Mouse (Mus musculus): Measurements from ENCODE around the gene BC028528.
"Not testable (repeated sequence)": the region's sequence is repeated elsewhere in the genome, so short reads cannot be mapped to it uniquely, and the experiment has no call there.

Gene BC028528

DNA sequence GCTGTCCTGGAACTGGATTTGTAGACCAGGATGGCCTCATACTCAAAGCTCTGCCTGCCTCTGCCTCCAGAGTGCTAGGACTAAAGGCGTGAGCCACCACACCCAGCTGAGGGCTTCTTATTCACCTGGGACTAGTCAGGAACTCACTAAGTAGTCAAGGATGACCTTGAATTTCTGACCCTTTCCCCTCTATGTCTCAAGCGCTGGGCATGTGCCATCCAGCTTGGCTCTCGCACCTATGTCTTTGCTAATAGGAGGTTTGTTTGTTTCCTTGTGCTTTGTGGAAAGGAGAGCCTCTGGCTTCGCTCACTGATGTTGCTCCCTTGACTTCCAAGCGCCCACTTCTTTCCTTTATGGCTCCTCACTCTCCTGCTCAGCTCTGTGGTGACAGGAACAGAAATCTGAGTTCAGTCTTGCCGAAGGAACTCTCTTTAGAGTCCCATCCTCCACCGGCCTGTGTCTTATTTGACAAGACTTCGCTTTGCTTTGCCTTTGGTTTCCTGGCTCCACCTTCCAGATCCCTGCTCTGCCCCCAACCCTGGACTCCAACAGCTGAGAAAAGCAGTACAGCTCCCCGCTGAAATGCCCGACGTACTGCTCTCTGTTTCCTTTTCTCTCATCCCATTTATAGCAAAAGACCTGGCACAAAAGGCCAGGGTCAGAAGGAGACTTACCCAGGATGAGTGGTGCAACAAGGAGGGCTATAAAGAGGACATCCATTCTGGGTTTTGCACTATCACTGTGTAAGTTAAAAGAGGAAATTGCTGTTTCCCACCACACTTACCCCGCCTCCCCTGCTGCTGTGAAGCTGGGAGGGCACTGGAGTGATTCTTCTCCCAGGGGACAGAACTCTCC lies at the start of gene BC028528:
Gene BC028528 (minus strand): TSS at position 795 of the 855 bp plus-strand sequence.
- DNase-seq, result peak; percentile 69

DNA sequence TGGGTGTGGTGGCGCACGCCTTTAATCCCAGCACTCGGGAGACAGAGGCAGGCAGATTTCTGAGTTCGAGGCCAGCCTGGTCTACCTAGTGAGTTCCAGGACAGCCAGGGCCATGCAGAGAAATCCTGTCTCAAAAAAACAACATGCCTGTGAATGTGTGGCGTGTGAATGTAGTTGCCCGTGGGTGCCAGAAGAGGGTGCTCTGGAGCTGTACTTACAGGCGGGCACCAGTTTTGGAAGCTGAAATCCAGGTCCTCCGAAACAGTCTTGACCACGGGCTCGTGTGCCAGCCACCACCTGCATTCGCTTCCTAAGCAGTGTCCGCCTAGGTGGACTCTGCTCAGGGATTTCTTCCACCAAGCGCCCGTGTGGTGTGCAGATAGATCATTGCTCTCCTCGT lies 47.0 kb upstream of the BC028528 start:
- DNase-seq, result no peak

DNA sequence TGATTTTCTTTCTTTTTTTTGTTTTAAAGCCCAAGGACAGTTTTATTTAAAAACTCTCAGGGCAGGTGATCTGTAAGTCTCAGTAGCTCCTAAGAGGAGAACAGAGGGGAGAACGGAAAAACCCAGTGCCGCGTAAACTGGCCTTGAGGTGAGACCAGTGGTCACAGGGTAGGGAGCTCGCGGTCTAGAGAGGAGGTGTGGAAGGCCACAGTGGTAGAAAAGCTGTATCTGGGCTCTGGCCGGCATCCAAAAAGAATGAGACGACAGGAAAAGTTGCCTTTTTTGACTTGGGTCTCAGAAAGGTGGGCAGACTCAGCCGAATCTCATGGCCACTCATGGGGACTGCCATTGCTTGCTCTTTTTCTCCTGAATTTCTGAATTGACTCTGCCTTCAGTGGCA lies 46.4 kb upstream of the BC028528 start:
- no peak for DNase-seq

DNA sequence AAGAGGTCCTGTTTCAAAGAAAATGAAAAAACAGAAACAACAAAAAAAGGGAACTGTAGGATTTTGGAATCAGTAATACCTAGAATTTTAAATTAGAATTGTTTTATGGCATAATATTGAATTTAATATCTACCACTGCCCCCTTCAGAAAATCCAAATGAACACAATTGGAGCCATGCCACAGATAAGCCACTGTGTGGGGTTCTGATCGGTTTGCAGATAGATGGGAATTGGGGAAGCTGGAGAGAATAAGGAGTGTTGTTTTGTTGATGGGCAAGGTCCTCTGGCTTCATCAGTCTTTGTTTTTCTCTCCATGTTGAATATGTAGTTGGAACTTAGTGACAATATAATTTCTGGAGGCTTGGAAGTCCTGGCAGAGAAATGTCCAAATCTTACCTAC lies 42.6 kb upstream of the BC028528 start:
- no peak for DNase-seq

DNA sequence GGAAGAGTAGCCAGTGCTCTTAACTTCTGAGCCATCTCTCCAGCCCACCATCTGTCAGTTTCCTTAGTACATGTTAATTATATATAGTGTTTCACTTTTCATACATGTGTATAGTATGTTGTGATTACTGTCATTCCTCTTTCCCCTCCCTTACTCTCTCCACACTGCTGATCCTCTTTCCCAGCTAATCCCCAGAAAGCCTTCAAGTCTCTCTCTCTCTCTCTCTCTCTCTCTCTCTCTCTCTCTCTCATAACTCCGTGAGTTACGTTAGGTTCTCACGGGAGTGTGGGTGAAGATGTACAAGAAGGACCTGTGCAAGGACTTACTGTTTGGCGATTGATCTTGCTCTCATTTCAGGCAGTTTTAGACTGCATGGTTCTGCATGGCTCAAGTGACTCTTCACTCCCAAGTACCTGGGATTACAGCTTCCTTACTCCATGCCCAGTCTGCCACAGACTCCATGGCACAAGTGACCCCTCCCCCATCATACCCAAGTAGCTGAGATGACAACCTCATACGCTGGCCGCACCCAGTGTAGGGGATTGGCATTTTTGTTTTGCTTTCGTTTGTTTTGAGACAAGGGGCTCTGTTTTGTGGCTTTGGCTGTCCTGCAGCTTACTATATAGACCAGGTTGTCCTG lies 41.4 kb upstream of the BC028528 start:
- no peak for DNase-seq

DNA sequence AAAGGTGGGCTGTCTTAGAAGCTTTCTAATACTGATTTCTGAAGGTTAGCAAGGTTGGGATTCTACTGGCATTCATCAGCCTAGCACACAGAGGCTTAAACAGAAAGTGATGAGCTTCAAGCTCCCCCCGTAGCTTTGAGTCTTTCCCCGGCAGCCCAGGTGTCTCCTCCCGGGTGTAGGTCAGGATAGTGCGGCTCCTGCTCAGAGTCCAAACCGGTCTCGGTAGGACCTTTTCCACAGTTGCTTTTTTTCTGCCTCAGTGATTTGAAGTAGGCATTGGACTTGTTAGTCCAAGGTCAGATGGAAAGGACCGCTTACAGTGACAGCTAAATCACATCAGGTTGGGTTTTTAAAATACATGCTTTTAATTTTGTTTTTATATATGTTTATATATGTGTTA lies 40.8 kb upstream of the BC028528 start:
- no peak for DNase-seq

DNA sequence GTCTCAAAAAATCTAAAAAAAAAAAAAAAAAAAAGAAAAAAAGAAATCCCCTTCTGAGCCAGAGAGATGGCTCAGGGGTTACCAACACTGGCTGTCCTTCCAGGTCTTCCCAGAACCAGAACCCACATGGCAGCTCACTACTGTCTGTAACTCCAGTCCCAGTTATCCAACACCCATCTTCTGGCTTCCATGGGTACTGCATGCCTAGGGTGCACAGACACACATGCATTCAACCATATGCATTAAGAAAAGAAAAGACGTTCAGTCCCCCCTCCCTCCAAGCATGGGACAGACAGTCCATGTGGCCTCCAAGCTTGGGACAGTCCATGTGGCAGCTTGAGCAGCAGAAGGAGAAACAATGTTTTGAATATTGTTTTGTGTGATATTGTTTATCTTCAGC lies 40.4 kb upstream of the BC028528 start:
- DNase-seq, result no peak

DNA sequence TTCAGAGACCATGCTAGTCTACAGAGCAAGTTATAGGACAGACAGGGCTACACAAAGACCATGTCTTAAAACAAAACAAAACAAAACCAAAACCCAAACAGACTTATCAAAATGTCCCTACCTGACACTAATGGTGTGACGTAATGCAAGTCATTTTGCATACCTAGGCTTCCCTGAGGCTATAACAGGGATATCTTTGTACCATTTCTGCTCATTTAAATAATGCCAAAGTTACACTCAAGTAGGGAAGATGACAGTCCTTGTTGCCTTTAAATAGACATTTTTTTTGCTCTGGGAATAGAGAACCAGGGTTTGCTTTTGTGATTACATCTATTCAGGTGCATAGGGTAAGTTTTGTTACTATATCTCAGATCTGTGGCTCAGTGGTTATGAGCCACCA lies 39.7 kb upstream of the BC028528 start:
- no peak for DNase-seq

DNA sequence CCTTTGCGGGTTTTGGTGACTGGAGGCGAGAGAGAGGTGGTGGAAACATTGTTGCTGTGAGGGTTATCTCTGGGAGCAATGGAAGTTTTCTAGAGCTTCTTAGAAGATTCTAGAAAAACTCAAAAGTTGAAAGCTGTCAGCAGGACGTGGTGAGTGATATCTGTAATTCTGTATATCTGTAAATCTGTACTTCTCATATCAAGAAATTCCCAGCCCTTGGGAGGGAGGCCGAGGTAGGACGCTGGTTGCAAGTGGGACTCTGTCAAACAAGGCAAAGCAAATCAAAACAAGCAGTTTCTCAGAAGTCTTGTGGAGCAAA lies 38.6 kb upstream of the BC028528 start:
- DNase-seq, result no peak

DNA sequence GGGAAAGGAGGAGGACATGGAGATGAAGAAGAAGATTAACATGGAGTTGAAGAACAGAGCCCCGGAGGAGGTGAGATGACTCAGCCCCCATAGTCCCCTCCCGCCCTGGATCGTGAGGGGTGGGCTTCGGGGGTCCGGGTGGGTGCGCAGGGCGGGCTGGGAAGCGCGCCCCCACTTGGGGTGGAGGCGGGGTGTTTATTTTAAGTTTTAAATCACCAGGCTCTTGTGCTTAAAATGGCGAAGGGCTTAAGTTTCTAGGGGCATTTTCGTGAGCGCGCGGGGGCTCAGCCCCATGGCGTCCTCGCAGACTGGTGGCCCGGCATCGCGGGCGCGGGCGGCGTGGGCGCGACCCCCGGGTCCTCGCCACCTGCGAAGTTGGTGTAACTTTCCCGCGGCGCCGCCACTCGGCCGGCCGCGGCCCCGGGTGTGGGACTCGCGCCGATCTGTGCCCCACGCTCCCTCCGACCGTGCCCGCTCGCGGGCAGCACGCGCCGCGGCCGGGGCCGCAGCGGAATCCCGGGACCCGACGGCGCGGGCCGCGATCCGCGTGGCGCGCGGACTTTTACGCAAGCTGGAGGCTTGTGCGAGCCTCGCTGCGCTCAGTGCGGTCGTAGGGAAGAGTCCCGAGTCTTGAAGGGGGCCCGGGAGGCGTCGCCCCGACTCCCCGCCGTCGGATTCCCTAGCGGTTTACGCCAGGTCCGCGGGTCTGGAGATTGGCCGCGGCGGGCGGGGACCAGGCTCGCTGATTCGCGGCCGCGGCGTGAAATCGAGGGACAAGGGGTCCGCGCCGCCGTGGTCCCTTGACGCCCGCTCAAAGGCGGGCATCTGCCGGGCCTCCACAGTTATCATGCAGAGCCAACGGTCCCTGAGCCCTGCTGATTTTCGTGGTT lies 38.0 kb upstream of the BC028528 start:
- peak; percentile 73 for DNase-seq

DNA sequence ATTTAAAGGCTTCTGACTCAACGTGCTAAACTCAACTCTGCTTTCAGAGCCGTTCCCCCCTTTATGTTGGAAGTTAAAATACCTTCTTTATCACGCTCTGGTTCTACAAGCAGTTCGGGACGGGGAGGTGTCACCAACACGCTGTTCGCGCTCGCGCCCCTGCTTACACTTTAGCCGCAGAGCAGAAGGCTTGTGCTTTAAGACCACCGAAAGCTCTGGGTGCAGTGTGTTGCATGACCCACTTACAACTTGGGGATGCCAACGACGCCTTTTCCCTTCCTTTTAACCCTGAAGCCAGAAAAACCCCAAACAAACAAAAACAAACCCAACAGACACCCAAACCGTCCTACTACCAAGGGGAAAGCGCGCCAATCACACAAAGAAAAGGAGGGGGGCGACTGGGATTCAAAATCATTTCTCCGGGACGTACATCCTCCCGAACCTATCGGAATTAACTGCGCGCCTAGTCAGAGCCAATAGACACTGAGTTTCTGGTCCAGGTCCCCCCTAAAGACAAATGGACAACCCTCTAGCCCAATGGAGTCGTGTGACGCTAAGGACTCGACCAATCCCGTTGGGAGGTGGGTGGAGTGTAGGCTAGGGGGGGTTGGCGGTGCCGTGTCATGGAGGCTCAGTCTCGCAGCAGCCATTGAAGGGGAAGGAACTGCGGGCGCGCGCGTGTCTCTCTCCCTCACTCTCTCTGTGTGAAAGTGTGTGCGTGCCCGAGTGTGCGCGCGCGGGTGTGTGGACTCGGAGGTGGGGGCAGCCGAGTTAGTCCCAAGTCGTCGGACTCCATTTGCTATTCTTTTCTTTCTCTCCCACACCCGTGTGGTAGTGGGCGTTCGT lies 37.1 kb upstream of the BC028528 start, which contains the start of gene Anp32e:
Gene Anp32e (plus strand): TSS at position 589 of the 846 bp plus-strand sequence.
- DNase-seq, result peak; percentile 97

DNA sequence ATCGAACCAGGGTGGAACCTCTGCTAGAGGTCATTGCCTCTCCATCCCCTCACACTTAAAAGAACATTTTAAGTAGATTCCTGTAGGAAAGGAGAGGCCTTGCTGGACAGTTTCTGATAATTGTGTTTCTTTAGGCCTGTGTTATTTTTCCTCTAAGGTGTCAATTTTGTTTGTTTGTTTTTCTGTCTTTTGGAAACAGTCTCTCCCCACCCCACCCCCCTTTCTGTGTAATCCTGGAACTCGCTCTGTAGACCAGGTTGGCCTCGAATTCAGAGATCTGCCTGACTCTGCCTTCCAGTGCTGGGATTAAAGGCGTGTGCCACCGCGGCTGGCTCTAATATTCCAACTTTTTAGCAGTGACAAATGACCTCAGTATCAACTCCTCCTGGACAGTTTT lies 36.5 kb upstream of the BC028528 start:
- no peak for DNase-seq

DNA sequence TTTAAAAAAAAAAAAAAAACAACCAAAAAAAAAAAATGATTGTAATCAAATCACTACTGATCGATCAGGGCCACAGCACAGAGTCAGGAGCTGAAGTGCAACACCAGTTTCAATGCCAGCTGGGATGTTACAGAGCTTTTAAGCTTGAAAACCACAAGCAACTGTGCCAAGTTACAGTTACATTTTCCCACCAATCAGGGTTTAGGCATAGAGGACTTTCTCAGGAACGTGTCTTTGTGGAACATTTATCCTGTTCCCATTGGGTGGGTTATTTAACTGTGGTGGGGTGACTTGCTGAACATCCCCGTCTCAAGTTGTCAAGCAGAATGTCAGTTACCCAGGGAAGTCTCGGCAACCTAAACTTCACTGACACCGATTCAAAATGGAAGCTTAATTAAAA lies 33.3 kb upstream of the BC028528 start:
- DNase-seq, result no peak

DNA sequence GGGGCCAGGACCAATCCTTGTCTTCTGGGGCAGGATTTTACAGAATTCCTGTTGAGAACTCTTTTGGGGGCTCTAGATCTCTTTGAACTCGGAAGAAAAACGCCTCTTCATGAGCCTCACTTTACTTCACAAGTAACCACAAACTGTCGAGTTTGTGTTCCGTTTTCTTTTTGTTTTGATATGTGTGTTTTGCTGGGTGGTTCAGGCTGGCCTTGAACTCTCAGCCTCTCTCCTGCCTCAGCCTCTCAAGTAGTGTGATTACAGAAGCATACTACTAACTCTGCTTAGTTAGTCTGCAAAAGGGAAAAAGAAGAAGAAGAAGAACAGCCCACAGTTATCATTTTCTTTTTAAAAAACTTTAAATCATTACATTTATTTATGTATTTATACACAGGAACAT lies 32.4 kb upstream of the BC028528 start:
- no peak for DNase-seq

DNA sequence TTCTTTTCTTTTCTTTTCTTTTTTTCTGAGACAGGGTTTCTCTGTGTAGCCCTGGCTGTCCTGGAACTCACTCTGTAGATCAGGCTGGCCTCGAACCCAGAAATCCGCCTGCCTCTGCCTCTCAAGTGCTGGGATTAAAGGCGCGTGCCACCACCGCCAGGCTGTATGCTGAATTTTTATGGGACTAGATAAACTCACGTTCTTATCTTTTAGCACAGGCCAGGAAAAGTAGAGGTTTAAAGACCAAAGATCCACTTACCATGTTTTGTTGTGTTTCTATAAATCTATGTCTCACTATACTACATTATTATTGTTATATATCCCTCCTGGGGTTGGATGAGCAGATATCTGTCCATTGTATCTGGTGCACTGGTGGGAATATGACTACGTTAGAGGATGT lies 31.6 kb upstream of the BC028528 start:
- DNase-seq, result not testable (repeated sequence)

DNA sequence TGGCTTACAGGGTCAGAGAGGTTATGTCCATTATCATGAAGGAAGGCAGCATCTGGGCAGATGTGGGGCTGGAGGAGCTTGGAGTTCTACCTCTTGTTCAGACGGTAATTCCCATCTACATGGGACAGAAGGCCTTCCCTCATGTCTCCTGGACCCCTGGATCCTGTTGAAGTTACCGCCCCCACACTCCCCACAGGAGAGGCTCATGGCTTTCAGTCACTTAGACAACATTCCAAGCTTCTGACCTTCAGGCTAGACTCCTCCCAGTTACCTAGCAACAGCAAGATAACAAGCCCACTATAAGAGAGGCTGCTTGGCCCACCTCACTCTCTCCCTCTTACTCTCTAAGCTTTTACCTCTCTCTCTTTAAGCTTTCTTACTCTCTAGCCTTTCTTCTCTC lies 28.7 kb upstream of the BC028528 start:
- not testable (repeated sequence) for DNase-seq

DNA sequence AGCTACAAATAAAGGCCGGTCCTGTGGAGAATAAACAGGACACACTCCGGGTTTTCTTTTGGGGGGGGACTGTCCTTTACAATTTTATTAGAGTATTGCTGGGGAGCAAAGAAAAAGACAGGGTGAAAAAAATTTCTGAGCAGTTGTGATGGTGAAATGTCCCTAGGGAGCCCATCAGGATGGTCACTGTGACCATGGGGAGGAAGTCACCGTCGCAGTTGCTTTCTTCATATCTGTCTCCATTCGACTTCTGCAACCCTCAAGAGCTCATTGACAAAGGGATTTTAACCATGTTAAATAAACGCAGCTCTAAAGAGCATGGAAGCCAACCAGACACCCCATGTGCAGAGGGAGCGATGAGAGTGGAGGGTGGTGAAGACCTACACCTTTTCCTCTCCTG lies 25.0 kb upstream of the BC028528 start:
- no peak for DNase-seq

DNA sequence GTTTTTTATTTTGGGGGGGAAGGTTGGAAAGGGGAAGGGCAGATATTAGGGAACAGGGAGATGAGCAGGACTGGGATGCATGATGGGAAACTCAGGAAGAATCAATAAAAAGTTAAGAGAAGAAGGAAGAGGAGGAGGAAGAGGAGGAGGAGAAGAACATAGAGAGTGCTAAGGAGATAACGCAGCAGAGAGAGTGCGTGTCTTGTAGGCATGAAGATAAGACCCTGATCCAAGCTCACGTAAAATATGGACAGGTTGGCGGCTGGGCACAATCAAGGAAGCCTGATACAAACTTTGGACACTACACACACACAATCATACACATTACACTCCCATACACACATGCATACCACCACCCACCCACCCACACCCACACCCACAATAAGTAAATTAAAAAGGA lies 22.9 kb upstream of the BC028528 start:
- DNase-seq, result no peak

DNA sequence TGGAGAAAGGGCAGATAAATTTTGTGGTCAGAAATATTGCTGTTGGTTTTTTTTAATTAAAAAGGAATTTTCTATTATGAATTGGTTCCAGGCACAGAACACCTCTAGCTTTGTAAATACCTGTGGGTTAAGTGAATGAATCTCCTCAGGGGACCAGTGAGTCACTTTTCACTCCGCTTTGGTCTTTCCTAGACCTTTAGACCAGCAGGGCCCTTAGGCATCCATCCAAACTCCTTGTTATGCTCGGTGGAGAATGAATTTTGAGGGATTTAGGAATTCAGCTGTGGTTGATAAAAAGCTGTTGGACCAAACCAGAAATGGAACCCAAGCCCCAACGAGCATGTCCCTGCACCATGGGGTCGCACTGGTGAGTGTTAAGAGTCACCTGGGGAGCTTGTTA lies 15.8 kb upstream of the BC028528 start:
- no peak for DNase-seq

DNA sequence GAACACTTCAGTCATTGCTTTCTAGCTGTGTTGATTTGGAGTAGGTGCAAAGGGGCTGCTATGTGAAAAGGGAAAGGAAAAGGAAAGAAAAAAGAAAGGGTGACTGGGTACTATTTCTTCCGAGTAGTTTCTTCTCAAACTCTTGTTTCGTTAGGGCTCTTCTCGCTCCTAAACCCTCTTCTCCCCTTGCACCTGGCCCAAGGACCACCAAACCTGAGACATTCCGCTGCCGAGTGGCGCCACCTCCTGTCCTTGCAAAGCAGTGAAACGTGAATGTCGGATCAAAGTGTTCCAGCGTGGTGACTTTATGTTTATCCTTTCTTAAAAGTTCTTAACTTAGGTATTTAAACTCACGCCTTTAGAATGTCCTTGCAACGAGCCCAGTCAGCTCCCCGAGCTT lies 15.1 kb upstream of the BC028528 start:
- peak; percentile 74 for DNase-seq

DNA sequence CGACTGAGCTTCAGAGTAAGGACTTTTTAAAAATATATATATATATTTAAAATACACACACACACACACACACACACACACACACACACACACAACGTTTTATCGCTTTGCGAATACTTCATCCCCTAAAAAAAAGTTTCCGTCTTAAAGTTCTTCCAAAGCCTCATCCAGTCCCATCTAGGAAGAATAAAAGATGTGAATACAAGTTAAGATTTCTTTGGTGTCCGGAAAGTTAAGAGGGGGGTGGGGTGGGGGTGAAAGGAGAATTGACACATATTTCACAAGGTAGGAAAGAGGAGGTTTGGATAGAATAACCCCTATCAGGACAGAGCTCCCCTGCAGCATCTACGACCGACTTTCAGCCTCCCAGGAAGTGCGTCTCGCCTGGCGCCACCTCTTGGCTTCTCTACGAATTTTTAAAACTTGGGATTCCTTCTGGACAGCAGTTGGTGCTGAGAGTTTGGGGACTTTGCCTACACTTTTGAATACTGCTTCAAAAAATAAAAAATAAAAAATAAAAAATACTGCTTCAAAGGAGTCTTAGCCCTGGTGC lies 14.2 kb upstream of the BC028528 start:
- peak; percentile 74 for DNase-seq
